Mouse (Mus musculus): ENCODE results near the gene Susd1. TPM values are rescaled to one million over a fixed set of nuclear protein-coding genes. Genes with fewer than 3 reads are reported as not detected.

Gene Susd1
- total RNA-seq, 2 experiments from 2014 or later: 74.8 to 95.7 TPM

Other genes starting within 250 kb of the Susd1 start
- 34.4 and 35.8 TPM in 2 replicates for gene Ugcg, start 249.4 kb downstream of the Susd1 start, total RNA-seq (2014; fragmentation: Nextera tagmentation)
- 24.6 and 38.7 TPM in 2 replicates for gene Ugcg, start 249.4 kb downstream of the Susd1 start, total RNA-seq (2017)
- 275 and 288 TPM in 2 replicates for gene Ptbp3, start 110.7 kb upstream of the Susd1 start, total RNA-seq (2014; fragmentation: Nextera tagmentation)
- gene Ptbp3, start 110.7 kb upstream of the Susd1 start, total RNA-seq (2017): 260 and 270 TPM in 2 replicates
- 25.8 and 36.0 TPM in 2 replicates for gene Hsdl2, start 142.9 kb upstream of the Susd1 start, total RNA-seq (2014; fragmentation: Nextera tagmentation)
- gene Hsdl2, start 142.9 kb upstream of the Susd1 start, total RNA-seq (2017): 58.1 and 61.4 TPM in 2 replicates
- 6.6 and 10.5 TPM in 2 replicates for gene E130308A19Rik, start 187.6 kb upstream of the Susd1 start, total RNA-seq (2014; fragmentation: Nextera tagmentation)
- gene E130308A19Rik, start 187.6 kb upstream of the Susd1 start, total RNA-seq (2017): 2.2 and 6.1 TPM in 2 replicates